Mouse (Mus musculus) left cerebral cortex, adult 18-20 months (tissue): ENCODE results near the gene Cx3cl1. TPM values are rescaled to one million over a fixed set of nuclear protein-coding genes. Genes with fewer than 3 reads are reported as not detected.
A peak's percentile ranks its signal among the peaks of the same experiment; 100 is the strongest.

Experiments
- DNase-seq, 2 experiments: peaks; one replicate each; pipeline ENCODE4 v3.0.0; 2021 to 2022; ENCODE audit warnings: low spot score in 2 of 2, mixed read lengths in 1 of 2
- long read RNA-seq, 2 experiments: library from polyadenylated mRNA; stranded (forward); transcript quantifications; one replicate each; pipeline ENCODE4 v2.0.0; 2021
- total RNA-seq, 2 experiments: library from RNA; stranded (reverse); gene quantifications; 2 replicates each; pipeline ENCODE4 v1.2.3; 2021

Gene Cx3cl1
- total RNA-seq, result 100 to 1,000 TPM; 569 to 570 TPM
- long read RNA-seq, experiment 1, transcript Cx3cl1-201 (3 exons, 3,315 nt), result major isoform, 776 of 1,253 reads
- long read RNA-seq, experiment 1, partial matches to known transcripts, result 2 of 1,253 reads
- long read RNA-seq, experiment 1, other reads (novel, unspliced or antisense), result 471 of 1,253 reads
- long read RNA-seq, experiment 2, transcript Cx3cl1-201 (3 exons, 3,315 nt), result major isoform, 406 of 749 reads
- long read RNA-seq, experiment 2, partial matches to known transcripts, result 1 of 749 reads
- long read RNA-seq, experiment 2, other reads (novel, unspliced or antisense), result 338 of 749 reads

- peak; percentile 90 to 94 for DNase-seq
Observed at GRCm38 (mm10) chr8:94771941-94772670, at the start of gene Cx3cl1. TSS of gene Cx3cl1 (plus strand) at chr8:94772009.

GRCm38 (mm10) chr8:94725998-94726397 is 45.8 kb upstream of the Cx3cl1 start:
- DNase-seq, result no peak

GRCm38 (mm10) chr8:94729301-94729700 is 42.5 kb upstream of the Cx3cl1 start:
- no peak for DNase-seq

- no peak for DNase-seq
Observed at GRCm38 (mm10) chr8:94733821-94734465, 37.9 kb upstream of the Cx3cl1 start.

GRCm38 (mm10) chr8:94734735-94735350 is 37.0 kb upstream of the Cx3cl1 start:
- DNase-seq, result no peak

- no peak for DNase-seq
Observed at GRCm38 (mm10) chr8:94735426-94736094, 36.2 kb upstream of the Cx3cl1 start.

GRCm38 (mm10) chr8:94739829-94740228 is 32.0 kb upstream of the Cx3cl1 start:
- no peak for DNase-seq

GRCm38 (mm10) chr8:94740591-94740990 is 31.2 kb upstream of the Cx3cl1 start:
- DNase-seq, result no peak

GRCm38 (mm10) chr8:94741726-94742125 is 30.1 kb upstream of the Cx3cl1 start:
- no peak for DNase-seq

- DNase-seq, result no peak
Observed at GRCm38 (mm10) chr8:94744484-94744883, 27.3 kb upstream of the Cx3cl1 start.

GRCm38 (mm10) chr8:94744972-94745371 is 26.8 kb upstream of the Cx3cl1 start:
- no peak for DNase-seq

- no peak for DNase-seq
Observed at GRCm38 (mm10) chr8:94745476-94746184, 26.2 kb upstream of the Cx3cl1 start, which contains the start of gene Ccl22. TSS of gene Ccl22 (plus strand) at chr8:94745590.

GRCm38 (mm10) chr8:94746832-94747231 is 25.0 kb upstream of the Cx3cl1 start:
- DNase-seq, result no peak

- no peak for DNase-seq
Observed at GRCm38 (mm10) chr8:94748363-94748762, 23.4 kb upstream of the Cx3cl1 start.

- DNase-seq, result no peak
Observed at GRCm38 (mm10) chr8:94749942-94750341, 21.9 kb upstream of the Cx3cl1 start.

GRCm38 (mm10) chr8:94751023-94751849 is 20.6 kb upstream of the Cx3cl1 start:
- DNase-seq, result peak in 1 of 2 experiments; percentile 21

- no peak for DNase-seq
Observed at GRCm38 (mm10) chr8:94754006-94754405, 17.8 kb upstream of the Cx3cl1 start.

- DNase-seq, result no peak
Observed at GRCm38 (mm10) chr8:94754486-94754885, 17.3 kb upstream of the Cx3cl1 start.

GRCm38 (mm10) chr8:94767035-94767434 is 4.8 kb upstream of the Cx3cl1 start:
- DNase-seq, result no peak
